Comparison of ENCODE assay signal across 17 mouse cellular contexts in genomic region chr4:34403061-34403460, GRCm38 (mm10).
A peak's percentile ranks its signal among the peaks of the same experiment; 100 is the strongest.
DNase-seq lines count a peak whose midpoint lies in the region; ATAC-seq and TF ChIP-seq lines count a peak whose summit lies in the region.
"Had no signal": no experiment of that assay in that cellular context is flagged by ENCODE, and none has a peak within 500 bp of the region (broad histone marks: within the 10 kb centered on the region; RNA-seq: fewer than 3 reads in every experiment).

No protein-coding gene starts in this region.

- no peak overlapping the region for H3K27ac ChIP-seq in heart, embryonic 11.5 days (ENCODE audit: low read depth, low read length)
- peak overlapping the region; percentile 48; the same call in 1 of the 2 replicates for H3K27ac ChIP-seq in gastrocnemius, adult 2 months
- no peak overlapping the region for H3K27ac ChIP-seq in hindbrain, embryonic 13.5 days
- H3K27ac ChIP-seq: hindbrain, embryonic 10.5 days; limb, embryonic 12.5 days; liver, embryonic 15.5 days had no signal

- 93% methylated on average over 2 of the region's 2 CpGs for WGBS in heart, embryonic 11.5 days (ENCODE audit: insufficient replicate concordance)
- 81% methylated on average over 2 of the region's 2 CpGs for WGBS in hindbrain, embryonic 13.5 days

- no peak for TF ChIP-seq POLR2A in brain, embryonic 14.5 days (IDR thresholded peaks at IDR 0.05; ENCODE audit: borderline replicate concordance, extremely low read depth, insufficient read depth, insufficient read length, poor library complexity, severe bottlenecking)

- no peak overlapping the region for H3K9ac ChIP-seq in heart, embryonic 11.5 days (ENCODE audit: low read depth, low read length)
- H3K9ac ChIP-seq in hindbrain, embryonic 13.5 days = no peak overlapping the region
- H3K9ac ChIP-seq: forebrain, postnatal 0 days; limb, embryonic 12.5 days; liver, embryonic 15.5 days had no signal

- no peaks in the 10 kb centered on the region for H3K27me3 ChIP-seq in heart, embryonic 11.5 days (ENCODE audit: control insufficient read depth, insufficient read depth, low read length)
- no peaks in the 10 kb centered on the region for H3K27me3 ChIP-seq in hindbrain, embryonic 13.5 days
- H3K27me3 ChIP-seq: limb, embryonic 12.5 days; liver, embryonic 15.5 days; megakaryocyte, embryonic 14.5 days had no signal

- no peak overlapping the region for H3K4me3 ChIP-seq in heart, embryonic 11.5 days (ENCODE audit: low read depth, low read length)
- no peak overlapping the region for H3K4me3 ChIP-seq in gastrocnemius, adult 2 months
- no peak overlapping the region for H3K4me3 ChIP-seq in hindbrain, embryonic 13.5 days
- H3K4me3 ChIP-seq: hindbrain, embryonic 10.5 days; limb, embryonic 12.5 days; liver, embryonic 15.5 days; megakaryocyte, embryonic 14.5 days had no signal

- no peak overlapping the region for H3K4me2 ChIP-seq in heart, embryonic 11.5 days
- H3K4me2 ChIP-seq in hindbrain, embryonic 13.5 days = no peak overlapping the region
- H3K4me2 ChIP-seq: limb, embryonic 12.5 days; liver, embryonic 15.5 days had no signal

- ATAC-seq in heart, embryonic 11.5 days (replicated peaks; ENCODE audit: insufficient number of reproducible peaks, low FRiP score, low TSS enrichment) = no peak
- ATAC-seq in hindbrain, embryonic 13.5 days (ENCODE audit: low FRiP score) = no peak
- no peak for ATAC-seq in erythroblast, adult 5-6 weeks (replicated peaks; ENCODE audit: low FRiP score, poor library complexity, severe bottlenecking)
- ATAC-seq: forebrain, postnatal 0 days; intestine, embryonic 16.5 days; lung, postnatal 0 days had no signal

- DNase-seq in heart, adult 8-10 months (ENCODE audit: low spot score) = peak; percentile 19
- peak; percentile 11 for DNase-seq in brain, embryonic 14.5 days (ENCODE audit: low read depth)
- DNase-seq in gastrocnemius, adult 2 months = peak; percentile 78
- peak; percentile 18 to 23 for DNase-seq in heart, postnatal 10 days
- DNase-seq: adrenal gland, postnatal 36 days; cerebellum, postnatal 14 days; forebrain, postnatal 0 days; thymus, postnatal 36 days had no signal

- H3K4me1 ChIP-seq in heart, embryonic 11.5 days (ENCODE audit: control insufficient read depth, insufficient read depth, low read length) = no peaks in the 10 kb centered on the region
- H3K4me1 ChIP-seq in hindbrain, embryonic 13.5 days (replicated peaks) = no peaks in the 10 kb centered on the region
- H3K4me1 ChIP-seq: hindbrain, embryonic 10.5 days; limb, embryonic 12.5 days; liver, embryonic 15.5 days; megakaryocyte, embryonic 14.5 days had no signal

- no peaks in the 10 kb centered on the region for H3K36me3 ChIP-seq in heart, embryonic 11.5 days (ENCODE audit: control insufficient read depth, insufficient read depth, low read length)
- H3K36me3 ChIP-seq in hindbrain, embryonic 13.5 days = no peaks in the 10 kb centered on the region
- H3K36me3 ChIP-seq: hindbrain, embryonic 10.5 days; limb, embryonic 12.5 days; liver, embryonic 15.5 days had no signal

- intact Hi-C loops in gastrocnemius, adult 2 months (cut with DNase I) = no loop called here
- intact Hi-C loops in heart, postnatal 10 days (cut with DNase I) = no loop called here

- no peaks in the 10 kb centered on the region for H3K9me3 ChIP-seq in heart, embryonic 11.5 days (replicated peaks; ENCODE audit: control insufficient read depth, low read length)
- no peaks in the 10 kb centered on the region for H3K9me3 ChIP-seq in hindbrain, embryonic 13.5 days
- H3K9me3 ChIP-seq: hindbrain, embryonic 10.5 days; limb, embryonic 12.5 days; liver, embryonic 15.5 days had no signal

- no peak for TF ChIP-seq CTCF in brain, embryonic 14.5 days (IDR thresholded peaks at IDR 0.05; ENCODE audit: borderline replicate concordance, extremely low read depth, insufficient read depth, insufficient read length)
- no peak for TF ChIP-seq CTCF in gastrocnemius, adult 2 months (IDR thresholded peaks at IDR 0.05)

Comparison
In these comparisons a context has a peak if more than half of its experiments do, and no peak if none do; other contexts are left out.
1. DNase-seq: peak in every context shown above with its lines; median percentile 78 in gastrocnemius, adult 2 months; 20 in heart, postnatal 10 days; 19 in heart, adult 8-10 months; 11 in brain, embryonic 14.5 days.